Mouse (Mus musculus): ENCODE results near the gene Ptpre. TPM values are rescaled to one million over a fixed set of nuclear protein-coding genes. Genes with fewer than 3 reads are reported as not detected.
A peak's percentile ranks its signal among the peaks of the same experiment; 100 is the strongest.
"Not testable (repeated sequence)": the region's sequence is repeated elsewhere in the genome, so short reads cannot be mapped to it uniquely, and the experiment has no call there.

The Ptpre gene
- total and polyA plus RNA-seq, 3 experiments = 30.5 to 154 (median 119) TPM

GRCm38 (mm10) chr7:135609028-135609427 is 71.7 kb downstream of the Ptpre start:
- no peak overlapping the region for H3K4me3 ChIP-seq (ENCODE audit: low read depth, low read length)
- peak; percentile 64 for ATAC-seq (ENCODE audit: extremely low read depth, insufficient number of reproducible peaks, low FRiP score, poor library complexity, severe bottlenecking)
- 0 out of 2 replicates have a peak, but pooled peaks cover 2% of the 10 kb centered on the region for H3K9me3 ChIP-seq (replicated peaks)
- TF ChIP-seq TAL1 (conservative IDR thresholded peaks at IDR 0.05; ENCODE audit: low read depth, low read length) = no peak
- no peak for TF ChIP-seq CTCF (IDR thresholded peaks at IDR 0.05; ENCODE audit: low read depth, low read length)
- TF ChIP-seq GATA2 (IDR thresholded peaks at IDR 0.05; ENCODE audit: borderline replicate concordance, low read depth, low read length) = no peak
- TF ChIP-seq GATA1 (IDR thresholded peaks at IDR 0.05; ENCODE audit: borderline replicate concordance, low read length) = no peak
- TF ChIP-seq POLR2AphosphoS5 (IDR thresholded peaks at IDR 0.05; ENCODE audit: insufficient replicate concordance, low read depth, low read length) = no peak
- peaks cover 90% of the 10 kb centered on the region for H3K4me1 ChIP-seq (ENCODE audit: insufficient read depth, low read depth, low read length)
- DNase-seq (ENCODE audit: low spot score) = no peak
- H3K27me3 ChIP-seq (ENCODE audit: insufficient read depth, low read length) = no peaks in the 10 kb centered on the region
- peaks cover 95% of the 10 kb centered on the region for H3K36me3 ChIP-seq (replicated peaks)

GRCm38 (mm10) chr7:135609655-135610054 is 72.4 kb downstream of the Ptpre start:
- no peaks in the 10 kb centered on the region for H3K27me3 ChIP-seq (ENCODE audit: insufficient read depth, low read length)
- H3K36me3 ChIP-seq (replicated peaks) = peaks cover 96% of the 10 kb centered on the region
- no peak overlapping the region for H3K4me3 ChIP-seq (ENCODE audit: low read depth, low read length)
- no peak for ATAC-seq (ENCODE audit: extremely low read depth, insufficient number of reproducible peaks, low FRiP score, poor library complexity, severe bottlenecking)
- peaks cover 87% of the 10 kb centered on the region for H3K4me1 ChIP-seq (ENCODE audit: insufficient read depth, low read depth, low read length)
- 0 out of 2 replicates have a peak, but pooled peaks cover 2% of the 10 kb centered on the region for H3K9me3 ChIP-seq (replicated peaks)
- no peak for DNase-seq (ENCODE audit: low spot score)
- TF ChIP-seq GATA1 (IDR thresholded peaks at IDR 0.05; ENCODE audit: borderline replicate concordance, low read length) = no peak
- no peak for TF ChIP-seq TAL1 (conservative IDR thresholded peaks at IDR 0.05; ENCODE audit: low read depth, low read length)
- TF ChIP-seq CTCF (IDR thresholded peaks at IDR 0.05; ENCODE audit: low read depth, low read length) = no peak
- no peak for TF ChIP-seq POLR2AphosphoS5 (IDR thresholded peaks at IDR 0.05; ENCODE audit: insufficient replicate concordance, low read depth, low read length)
- no peak for TF ChIP-seq GATA2 (IDR thresholded peaks at IDR 0.05; ENCODE audit: borderline replicate concordance, low read depth, low read length)

- no peak for TF ChIP-seq GATA1 (IDR thresholded peaks at IDR 0.05; ENCODE audit: borderline replicate concordance, low read length)
- TF ChIP-seq GATA2 (IDR thresholded peaks at IDR 0.05; ENCODE audit: borderline replicate concordance, low read depth, low read length) = no peak
- no peak for TF ChIP-seq CTCF (IDR thresholded peaks at IDR 0.05; ENCODE audit: low read depth, low read length)
- no peak for TF ChIP-seq TAL1 (conservative IDR thresholded peaks at IDR 0.05; ENCODE audit: low read depth, low read length)
- TF ChIP-seq POLR2AphosphoS5 (IDR thresholded peaks at IDR 0.05; ENCODE audit: insufficient replicate concordance, low read depth, low read length) = no peak
- Histone ChIP-seq H3K4me1 (ENCODE audit: insufficient read depth, low read depth, low read length) (peaks cover 76% of the 10 kb centered on the region), H3K4me3 (ENCODE audit: low read depth, low read length) (no peak overlapping the region), H3K27me3 (ENCODE audit: insufficient read depth, low read length) (no peaks in the 10 kb centered on the region), H3K36me3 (replicated peaks) (peaks cover 94% of the 10 kb centered on the region), H3K9me3 (replicated peaks) (0 out of 2 replicates have a peak, but pooled peaks cover 2% of the 10 kb centered on the region)
- DNase-seq (ENCODE audit: low spot score) (no peak), ATAC-seq (ENCODE audit: extremely low read depth, insufficient number of reproducible peaks, low FRiP score, poor library complexity, severe bottlenecking) (no peak)
Measured at GRCm38 (mm10) chr7:135612276-135612675, 75.0 kb downstream of the Ptpre start.

- peaks cover 94% of the 10 kb centered on the region for H3K36me3 ChIP-seq (replicated peaks)
- no peaks in the 10 kb centered on the region for H3K27me3 ChIP-seq (ENCODE audit: insufficient read depth, low read length)
- TF ChIP-seq TAL1 (conservative IDR thresholded peaks at IDR 0.05; ENCODE audit: low read depth, low read length) (no peak), GATA1 (IDR thresholded peaks at IDR 0.05; ENCODE audit: borderline replicate concordance, low read length) (no peak), GATA2 (IDR thresholded peaks at IDR 0.05; ENCODE audit: borderline replicate concordance, low read depth, low read length) (no peak), CTCF (IDR thresholded peaks at IDR 0.05; ENCODE audit: low read depth, low read length) (no peak), POLR2AphosphoS5 (IDR thresholded peaks at IDR 0.05; ENCODE audit: insufficient replicate concordance, low read depth, low read length) (no peak)
- 0 out of 2 replicates have a peak, but pooled peaks cover 2% of the 10 kb centered on the region for H3K9me3 ChIP-seq (replicated peaks)
- H3K4me1 ChIP-seq (ENCODE audit: insufficient read depth, low read depth, low read length) = peaks cover 76% of the 10 kb centered on the region
- no peak for ATAC-seq (ENCODE audit: extremely low read depth, insufficient number of reproducible peaks, low FRiP score, poor library complexity, severe bottlenecking)
- no peak overlapping the region for H3K4me3 ChIP-seq (ENCODE audit: low read depth, low read length)
- DNase-seq (ENCODE audit: low spot score) = no peak
Measured at GRCm38 (mm10) chr7:135612801-135613200, 75.5 kb downstream of the Ptpre start.

GRCm38 (mm10) chr7:135613380-135613779 is 76.1 kb downstream of the Ptpre start:
- Histone ChIP-seq H3K4me1 (ENCODE audit: insufficient read depth, low read depth, low read length) (peaks cover 76% of the 10 kb centered on the region), H3K36me3 (replicated peaks) (peaks cover 94% of the 10 kb centered on the region), H3K4me3 (ENCODE audit: low read depth, low read length) (no peak overlapping the region), H3K27me3 (ENCODE audit: insufficient read depth, low read length) (no peaks in the 10 kb centered on the region), H3K9me3 (replicated peaks) (0 out of 2 replicates have a peak, but pooled peaks cover 2% of the 10 kb centered on the region)
- DNase-seq (ENCODE audit: low spot score) (no peak), ATAC-seq (ENCODE audit: extremely low read depth, insufficient number of reproducible peaks, low FRiP score, poor library complexity, severe bottlenecking) (no peak)
- no peak for TF ChIP-seq GATA1 (IDR thresholded peaks at IDR 0.05; ENCODE audit: borderline replicate concordance, low read length)
- no peak for TF ChIP-seq POLR2AphosphoS5 (IDR thresholded peaks at IDR 0.05; ENCODE audit: insufficient replicate concordance, low read depth, low read length)
- TF ChIP-seq CTCF (IDR thresholded peaks at IDR 0.05; ENCODE audit: low read depth, low read length) = no peak
- no peak for TF ChIP-seq GATA2 (IDR thresholded peaks at IDR 0.05; ENCODE audit: borderline replicate concordance, low read depth, low read length)
- no peak for TF ChIP-seq TAL1 (conservative IDR thresholded peaks at IDR 0.05; ENCODE audit: low read depth, low read length)

GRCm38 (mm10) chr7:135614892-135615291 is 77.6 kb downstream of the Ptpre start:
- ATAC-seq (ENCODE audit: extremely low read depth, insufficient number of reproducible peaks, low FRiP score, poor library complexity, severe bottlenecking) = no peak
- Histone ChIP-seq H3K36me3 (replicated peaks) (peaks cover 99% of the 10 kb centered on the region), H3K9me3 (replicated peaks) (0 out of 2 replicates have a peak, but pooled peaks cover 2% of the 10 kb centered on the region), H3K4me1 (ENCODE audit: insufficient read depth, low read depth, low read length) (peaks cover 75% of the 10 kb centered on the region), H3K4me3 (ENCODE audit: low read depth, low read length) (no peak overlapping the region), H3K27me3 (ENCODE audit: insufficient read depth, low read length) (no peaks in the 10 kb centered on the region)
- no peak for DNase-seq (ENCODE audit: low spot score)
- TF ChIP-seq POLR2AphosphoS5 (IDR thresholded peaks at IDR 0.05; ENCODE audit: insufficient replicate concordance, low read depth, low read length) (no peak), TAL1 (conservative IDR thresholded peaks at IDR 0.05; ENCODE audit: low read depth, low read length) (no peak), GATA1 (IDR thresholded peaks at IDR 0.05; ENCODE audit: borderline replicate concordance, low read length) (no peak), CTCF (IDR thresholded peaks at IDR 0.05; ENCODE audit: low read depth, low read length) (no peak), GATA2 (IDR thresholded peaks at IDR 0.05; ENCODE audit: borderline replicate concordance, low read depth, low read length) (no peak)

GRCm38 (mm10) chr7:135616479-135616878 is 79.2 kb downstream of the Ptpre start:
- H3K4me3 ChIP-seq (ENCODE audit: low read depth, low read length); H3K27me3 ChIP-seq (ENCODE audit: insufficient read depth, low read length); H3K9me3 ChIP-seq (replicated peaks); ATAC-seq (ENCODE audit: extremely low read depth, insufficient number of reproducible peaks, low FRiP score, poor library complexity, severe bottlenecking); DNase-seq (ENCODE audit: low spot score): not testable (repeated sequence)
- peaks cover 76% of the 10 kb centered on the region for H3K4me1 ChIP-seq (ENCODE audit: insufficient read depth, low read depth, low read length)
- H3K36me3 ChIP-seq (replicated peaks) = peaks cover 97% of the 10 kb centered on the region
